Mouse (Mus musculus): ENCODE results near the gene Dnah2.

The Dnah2 gene

DNA sequence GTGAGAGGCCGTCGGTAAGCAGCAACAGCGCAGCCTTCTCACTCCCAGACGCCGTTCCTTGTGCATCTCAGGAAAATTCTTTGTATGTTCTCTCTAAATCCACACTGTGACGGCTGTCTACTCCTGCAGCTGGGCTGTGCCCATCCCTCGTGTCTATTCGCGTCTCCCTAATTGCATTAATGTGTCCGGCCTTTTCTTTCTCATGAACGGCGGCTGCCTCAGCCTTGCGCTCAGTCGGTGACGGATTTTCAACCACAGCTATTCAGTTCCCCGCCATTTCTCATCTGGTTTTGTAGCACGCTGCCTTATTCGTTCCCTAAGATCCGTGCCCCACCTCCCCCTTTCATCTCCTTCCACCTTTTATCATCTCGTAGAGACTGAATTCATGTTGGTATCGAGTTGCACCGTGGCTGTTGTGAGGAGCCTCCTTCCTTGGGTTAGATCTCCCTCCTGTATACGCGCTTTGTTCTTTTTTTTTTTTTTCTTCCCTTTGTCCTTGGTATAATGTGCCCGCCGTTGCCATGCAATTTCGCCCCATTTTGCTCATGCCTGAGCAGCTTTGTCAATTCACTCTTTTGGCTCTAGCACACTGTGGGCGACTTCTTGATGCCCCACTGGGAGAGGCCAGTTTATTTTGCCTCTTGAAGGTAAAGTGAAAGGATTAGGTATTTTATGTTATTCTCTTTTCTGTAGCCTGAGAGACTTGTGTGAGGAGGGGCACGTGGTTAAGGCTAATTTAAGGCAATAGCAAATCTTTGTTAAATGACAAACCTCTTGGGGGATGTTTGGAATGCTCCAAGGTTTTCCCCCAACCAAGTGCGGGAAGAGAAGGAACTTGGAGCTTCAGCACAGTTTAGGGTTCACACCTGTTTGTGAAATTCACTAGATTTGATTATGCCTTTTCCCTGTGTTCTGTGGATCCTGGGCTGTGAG is 21.5 kb downstream of the Dnah2 start:
- no peak for DNase-seq

DNA sequence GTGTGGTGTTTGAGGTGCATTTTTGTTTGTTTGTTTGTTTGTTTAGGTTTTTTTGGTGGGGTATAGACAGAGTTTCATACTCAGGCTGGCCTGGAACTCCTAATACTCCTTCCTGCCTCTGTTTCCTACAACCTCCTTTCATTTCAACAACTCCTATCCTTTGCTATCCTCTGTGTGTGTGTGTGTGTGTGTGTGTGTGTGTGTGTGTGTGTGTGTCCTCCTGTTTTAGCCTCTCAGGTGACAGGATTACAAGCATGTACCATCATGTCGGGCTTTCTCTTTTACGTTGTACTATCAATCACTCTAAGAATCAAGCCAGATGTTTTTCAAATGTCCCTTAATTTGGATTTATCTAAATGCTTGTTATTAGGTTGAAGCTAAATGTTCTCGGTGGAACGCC is 22.3 kb downstream of the Dnah2 start:
- no peak for DNase-seq

DNA sequence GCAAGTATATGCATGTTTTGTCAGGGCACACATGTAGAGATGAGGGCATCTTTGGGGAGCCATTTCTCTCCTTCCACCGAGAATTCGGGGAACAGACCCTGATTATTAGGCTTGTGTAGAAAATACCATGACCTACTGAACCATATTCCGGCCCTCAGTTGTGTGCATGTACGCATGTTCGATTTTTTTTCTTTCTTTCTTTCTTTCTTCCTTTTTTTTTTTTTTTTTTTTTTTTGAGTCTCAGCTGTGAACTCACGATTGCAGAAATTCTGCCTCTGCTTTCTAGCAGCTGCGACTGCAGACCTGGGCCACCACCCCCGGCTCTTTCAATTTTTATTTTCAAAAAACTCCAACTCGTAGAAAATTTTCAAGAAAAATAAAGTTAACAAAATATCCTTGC is 23.2 kb downstream of the Dnah2 start:
- DNase-seq, result no peak

DNA sequence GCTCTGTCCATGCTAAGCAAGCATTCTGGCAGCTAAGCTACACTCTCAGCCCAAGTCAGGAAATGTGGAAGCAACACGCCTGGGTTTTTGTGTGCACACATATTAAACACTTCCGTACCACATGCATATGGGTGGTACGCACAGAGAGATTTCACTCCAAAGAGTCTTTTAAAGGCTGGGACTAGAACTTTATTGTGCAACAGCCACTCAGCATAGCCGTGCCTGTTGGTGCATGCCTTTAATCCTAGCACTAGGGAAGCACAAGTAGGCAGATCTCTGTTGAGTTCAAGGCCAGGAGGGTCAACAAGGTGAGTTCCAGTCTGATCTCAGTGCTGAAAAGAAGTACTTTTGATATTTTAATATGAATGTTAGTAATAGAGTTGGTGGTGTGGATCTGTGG is 25.3 kb downstream of the Dnah2 start:
- no peak for DNase-seq

DNA sequence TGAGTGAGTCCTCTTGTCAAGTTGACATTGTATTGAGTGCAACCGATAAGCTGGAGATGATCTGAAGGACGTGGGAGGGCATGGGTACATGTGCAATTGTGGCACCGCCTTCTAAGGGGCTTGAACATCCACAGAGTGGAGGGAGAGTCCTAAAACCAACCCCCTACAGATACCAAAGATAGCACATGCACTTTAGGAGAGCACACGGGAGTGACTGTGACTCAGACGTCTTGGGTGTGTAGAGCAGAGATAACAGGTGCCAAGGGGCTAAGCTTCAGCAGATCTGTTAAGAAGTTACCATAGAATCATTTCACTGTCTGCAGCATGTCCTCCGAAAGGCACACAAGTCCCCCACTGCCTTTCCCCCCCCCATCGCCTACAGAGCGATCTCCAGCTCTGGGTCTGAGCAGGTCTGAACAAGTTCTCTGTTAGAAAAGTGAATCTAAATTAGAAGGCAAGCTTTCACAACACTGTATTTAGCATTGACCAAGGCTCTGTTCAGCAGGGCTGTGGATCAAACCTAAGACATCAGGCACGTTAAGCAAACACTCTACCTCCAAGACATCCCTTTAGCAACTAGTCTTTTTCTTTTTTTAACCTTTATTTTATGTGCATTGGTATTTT is 27.3 kb downstream of the Dnah2 start:
- no peak for DNase-seq

DNA sequence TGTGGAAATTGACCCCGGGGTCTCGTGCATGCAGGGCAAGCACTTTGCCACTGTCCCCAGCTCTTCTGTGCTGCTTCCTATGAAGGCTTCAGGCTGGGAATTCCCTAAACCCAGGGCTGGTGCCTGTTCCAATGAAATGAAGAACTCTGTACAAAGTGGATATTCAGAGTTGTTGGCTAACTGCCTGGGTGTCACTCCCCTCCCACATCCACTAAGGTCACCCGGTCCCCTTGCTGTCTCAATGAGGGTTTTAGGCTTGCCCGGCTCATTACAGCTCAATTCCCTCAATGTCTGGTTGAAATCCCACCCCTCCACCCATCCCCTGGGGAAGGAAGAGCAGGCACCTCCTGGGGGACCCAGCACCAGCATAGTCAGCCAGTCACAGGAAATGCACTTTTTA is 28.9 kb downstream of the Dnah2 start:
- peak; percentile 27 for DNase-seq

DNA sequence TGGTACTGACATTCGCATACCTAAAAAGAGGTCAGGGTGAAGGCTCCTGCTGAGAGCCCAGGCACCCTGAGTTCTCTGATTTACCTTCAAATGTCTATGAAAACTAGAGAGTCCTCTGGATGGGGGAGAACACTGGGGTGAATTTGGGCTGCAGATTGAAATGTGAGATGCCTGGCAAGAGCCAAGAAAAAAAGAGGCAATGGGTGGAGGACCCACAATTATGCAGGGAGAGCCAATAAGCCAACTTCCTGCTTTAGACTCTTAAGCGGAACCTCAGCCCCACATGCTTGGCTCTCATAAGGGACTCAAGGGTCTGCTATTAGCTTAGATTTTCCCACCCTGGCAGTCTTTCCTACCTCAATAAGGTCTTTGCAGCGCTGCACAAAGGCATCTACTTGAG is 32.2 kb downstream of the Dnah2 start:
- no peak for DNase-seq

DNA sequence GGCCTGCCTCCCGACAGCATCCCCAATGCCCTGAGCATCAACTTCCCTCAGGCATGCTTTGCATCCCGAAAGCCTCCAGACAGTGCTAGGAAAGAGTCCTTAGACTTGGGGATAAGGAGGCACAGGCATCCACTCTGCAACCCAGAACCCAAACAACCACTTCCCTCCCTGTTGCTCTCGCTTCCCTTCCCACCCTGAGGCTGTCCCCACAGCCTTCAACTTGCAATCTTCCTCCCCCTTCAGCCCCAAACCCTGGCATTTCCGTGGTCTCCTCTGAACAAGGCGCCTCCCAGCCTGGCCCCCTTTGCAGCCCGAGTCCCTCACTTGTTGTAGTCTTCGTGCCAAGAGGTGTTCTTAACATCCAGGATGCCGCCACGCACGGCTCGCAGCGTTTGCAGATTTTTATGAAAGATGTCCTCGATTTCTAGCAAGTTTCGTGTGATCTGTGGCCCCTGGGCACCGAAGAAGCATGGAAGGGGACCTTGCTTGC is 32.7 kb downstream of the Dnah2 start:
- no peak for DNase-seq

DNA sequence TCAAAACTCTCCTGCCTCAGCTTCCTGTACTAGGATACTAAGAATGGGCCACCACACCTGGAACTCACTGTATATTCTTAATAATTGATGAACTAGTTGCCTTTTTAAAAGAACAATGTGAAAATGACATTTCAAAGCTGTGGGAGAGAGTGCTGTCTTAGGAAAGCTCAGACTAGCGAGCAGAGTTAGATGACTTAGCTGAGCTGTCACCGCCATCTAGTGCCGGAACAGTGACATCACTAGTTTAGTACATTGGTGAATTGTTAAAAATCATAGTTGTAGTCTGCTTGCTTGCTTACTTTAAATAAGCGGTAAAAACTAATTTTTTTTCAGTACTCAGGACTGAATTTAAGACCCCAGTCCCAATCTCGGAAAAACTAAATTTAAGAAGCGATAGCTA is 35.1 kb downstream of the Dnah2 start:
- peak; percentile 79 for DNase-seq

DNA sequence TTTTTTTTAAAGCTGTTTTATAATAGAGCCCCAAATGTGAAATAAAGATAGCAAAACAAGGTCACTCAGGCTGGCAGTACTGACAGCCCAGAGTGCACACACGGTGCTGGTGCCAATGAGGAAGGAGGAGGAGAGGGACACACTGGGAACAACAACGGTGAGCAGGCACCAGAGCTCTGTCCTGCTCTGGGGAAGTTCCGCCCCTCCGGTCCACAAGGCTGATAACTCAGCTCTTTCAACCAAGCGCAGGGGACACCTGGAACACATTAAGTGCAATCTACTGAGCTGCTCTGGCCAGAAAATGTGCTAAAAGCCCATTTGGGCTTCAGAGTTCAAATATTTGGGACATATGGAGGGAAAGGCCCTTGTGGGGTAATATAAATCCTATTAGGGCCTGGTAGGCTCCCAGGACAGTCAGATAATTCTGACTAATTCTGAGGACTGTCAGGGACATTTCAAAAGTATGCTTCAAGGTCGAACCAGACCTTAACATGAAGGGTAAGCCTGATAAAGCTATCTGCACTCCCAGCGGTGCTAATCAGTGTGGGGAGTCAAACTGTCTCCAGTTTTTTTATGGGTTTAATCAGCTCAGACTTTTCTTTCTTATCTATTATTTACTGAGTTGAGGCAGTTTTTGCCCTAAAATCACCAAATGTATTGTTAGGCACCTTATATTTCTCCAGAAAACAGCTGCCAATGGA is 38.0 kb downstream of the Dnah2 start:
- DNase-seq, result no peak

DNA sequence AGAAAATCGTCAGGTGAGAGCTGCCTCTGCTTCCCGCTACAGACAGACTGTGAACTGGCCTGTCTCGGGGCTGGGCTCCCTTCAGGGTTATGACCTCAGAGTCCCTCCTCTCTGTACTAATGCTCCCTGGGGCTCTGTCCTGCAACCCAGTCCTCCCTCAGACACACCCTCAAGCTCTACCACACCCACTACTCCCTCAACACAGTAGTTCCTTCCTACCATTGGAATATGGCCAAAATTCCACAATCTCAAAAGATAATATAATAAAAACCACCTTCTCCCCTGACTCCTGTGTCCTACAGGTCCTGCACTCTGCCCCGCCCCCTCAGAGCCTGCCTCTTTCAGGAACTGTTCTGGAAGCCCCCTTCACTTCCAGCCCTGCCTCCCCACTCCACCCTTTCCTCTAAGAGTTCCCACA is 45.0 kb downstream of the Dnah2 start:
- peak; percentile 54 for DNase-seq

DNA sequence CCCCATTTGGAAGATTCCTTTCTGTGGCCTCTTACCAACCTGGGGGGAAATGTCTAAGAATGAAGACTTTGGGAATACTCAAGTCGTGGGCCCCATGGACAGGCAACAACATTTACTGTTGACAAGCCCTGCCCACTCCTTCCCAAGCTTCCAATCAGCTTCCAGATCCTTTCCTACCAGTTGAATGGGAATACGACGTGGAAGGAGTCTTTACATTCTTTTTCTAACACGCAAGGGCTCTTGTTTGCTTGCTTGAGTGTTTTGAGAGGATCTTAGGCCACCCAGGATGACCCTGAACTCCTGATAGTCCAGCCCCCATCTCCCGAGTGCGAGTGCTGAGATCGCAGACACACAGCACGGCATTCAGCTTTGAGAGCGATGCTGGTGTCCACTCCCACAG is 47.4 kb downstream of the Dnah2 start:
- DNase-seq, result no peak

DNA sequence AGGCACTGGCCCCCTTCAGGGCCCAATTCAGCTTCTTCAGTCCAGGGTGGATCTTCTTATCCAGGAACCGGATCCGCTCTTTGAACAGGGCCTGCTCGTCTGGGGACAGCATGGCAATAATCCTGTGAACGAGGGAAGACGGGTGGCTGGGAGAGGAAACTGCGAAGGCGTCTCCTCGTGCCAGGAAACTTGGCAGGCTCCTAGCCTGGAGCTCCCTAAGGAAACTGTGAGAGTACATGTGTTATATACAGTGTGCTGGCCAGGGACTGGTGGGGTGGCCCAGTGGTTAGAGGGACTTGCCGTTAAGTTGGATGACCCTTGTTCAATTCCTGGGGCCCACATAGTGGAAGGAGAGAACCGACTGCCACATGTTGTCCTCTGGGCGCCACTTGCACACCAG is 49.8 kb downstream of the Dnah2 start:
- no peak for DNase-seq

DNA sequence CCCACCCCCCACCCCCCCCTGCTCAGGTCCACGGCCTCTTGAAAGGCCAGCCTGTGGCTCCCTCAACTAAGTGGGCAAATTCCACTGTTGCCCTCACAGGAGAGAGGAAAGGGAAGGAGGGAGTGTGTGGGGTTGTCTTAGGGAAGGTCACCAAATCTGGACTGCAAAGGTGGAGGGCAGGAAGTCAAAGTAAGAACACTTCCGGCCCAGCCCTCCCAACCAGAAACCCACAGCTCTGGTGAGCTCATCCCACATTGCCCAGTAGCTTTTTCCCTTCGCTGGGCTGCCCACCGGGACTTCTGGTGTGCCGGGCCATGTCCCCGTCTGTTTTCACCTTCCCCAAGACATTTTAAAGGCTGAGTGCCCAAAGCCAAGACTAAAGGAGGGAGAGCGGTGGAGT is 57.2 kb downstream of the Dnah2 start:
- no peak for DNase-seq

DNA sequence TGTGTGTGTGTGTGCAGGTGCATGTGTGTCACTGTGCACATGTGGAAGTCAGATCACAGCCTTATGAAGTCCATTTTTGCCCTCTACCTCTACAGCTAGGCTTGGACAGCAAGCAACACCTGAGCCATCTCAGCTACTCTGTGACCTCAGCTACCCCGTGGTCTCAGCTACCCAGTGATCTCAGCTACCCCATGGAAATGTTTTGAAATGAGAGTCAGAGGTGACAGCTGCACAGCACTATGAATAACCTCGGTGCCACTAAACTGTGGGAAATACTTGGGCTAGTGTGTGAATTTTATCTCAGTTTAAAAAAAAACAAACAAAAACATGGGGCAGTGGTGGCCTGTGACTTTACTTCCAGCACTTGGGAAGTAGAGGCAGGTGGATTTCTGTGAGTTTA is 58.0 kb downstream of the Dnah2 start:
- no peak for DNase-seq

DNA sequence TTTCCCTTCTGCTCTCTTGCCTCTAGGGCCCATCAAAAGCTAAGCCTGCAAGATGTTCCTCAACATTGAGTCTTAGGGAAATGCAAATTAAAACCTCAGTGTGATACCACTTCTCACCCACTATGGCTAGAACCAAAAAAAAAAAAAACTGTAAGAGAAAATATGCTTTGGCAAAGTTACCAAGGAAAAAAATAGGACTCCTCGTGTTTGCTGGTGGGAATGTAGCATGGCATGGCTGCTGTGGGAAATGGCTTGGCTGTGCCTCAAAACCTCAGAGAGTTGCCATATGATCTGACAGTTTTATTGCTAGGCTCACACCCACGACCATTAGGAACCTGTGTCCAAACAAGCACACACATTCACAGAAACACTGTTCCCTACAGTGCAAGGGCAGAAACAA is 61.4 kb downstream of the Dnah2 start:
- DNase-seq, result no peak

DNA sequence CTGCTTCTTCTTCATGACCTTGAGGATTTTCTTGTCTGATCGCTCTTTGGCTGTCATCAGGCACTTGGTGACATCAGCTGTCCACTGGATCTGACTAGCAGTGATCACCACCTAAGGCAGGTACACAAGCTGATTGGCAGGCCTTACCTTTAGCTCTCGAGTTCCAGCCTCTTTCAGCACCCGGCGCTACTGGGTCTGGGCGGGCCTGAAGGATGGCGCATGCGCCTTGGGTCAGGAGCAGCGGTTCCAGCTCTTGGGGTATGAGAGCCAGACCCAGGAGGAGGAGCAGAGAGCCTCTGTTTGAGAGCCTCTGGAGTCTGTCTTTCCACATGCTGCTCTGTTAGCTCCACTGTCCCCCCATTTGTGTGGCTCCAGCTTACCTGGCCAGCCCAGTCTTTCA is 71.3 kb downstream of the Dnah2 start:
- DNase-seq, result no peak

DNA sequence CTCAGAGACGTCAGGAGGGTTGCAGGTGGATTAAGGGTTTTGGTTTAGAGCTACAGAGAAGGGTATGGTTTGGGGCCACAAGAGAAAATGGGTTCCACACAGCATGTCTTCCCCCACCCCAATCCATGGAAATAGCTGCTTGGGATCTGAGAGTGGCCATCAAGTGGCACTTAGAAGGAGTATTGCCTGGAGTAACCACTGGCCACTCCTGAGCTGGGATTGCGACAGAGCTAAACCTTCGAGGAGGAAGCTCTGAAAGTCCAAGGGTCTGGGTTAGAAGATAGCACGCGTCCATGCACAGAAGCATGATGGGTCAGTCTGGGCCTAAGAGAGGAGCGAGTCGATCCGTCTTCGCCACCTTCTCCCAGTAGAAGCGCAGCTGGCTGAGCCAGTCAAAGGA is 72.1 kb downstream of the Dnah2 start:
- no peak for DNase-seq

DNA sequence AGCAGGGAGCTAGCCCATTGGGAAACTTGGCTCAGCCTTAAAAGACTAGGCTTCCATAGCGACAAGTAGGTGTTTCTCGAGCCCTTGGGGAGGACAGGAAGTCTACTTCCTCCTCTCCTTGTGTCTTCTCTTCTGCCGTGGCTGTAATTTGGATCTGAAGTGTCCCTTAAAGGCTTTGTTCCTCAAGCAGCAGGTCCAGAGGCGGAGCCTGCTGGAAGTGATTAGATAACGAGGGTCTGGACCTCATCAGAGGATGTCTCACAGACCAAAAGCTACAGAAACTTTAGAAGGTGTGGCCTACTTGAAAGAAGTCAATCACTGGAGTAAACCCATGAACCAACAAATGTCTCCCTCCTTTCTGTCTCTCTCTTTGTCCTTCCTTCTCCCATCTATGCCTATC is 74.2 kb downstream of the Dnah2 start:
- no peak for DNase-seq

DNA sequence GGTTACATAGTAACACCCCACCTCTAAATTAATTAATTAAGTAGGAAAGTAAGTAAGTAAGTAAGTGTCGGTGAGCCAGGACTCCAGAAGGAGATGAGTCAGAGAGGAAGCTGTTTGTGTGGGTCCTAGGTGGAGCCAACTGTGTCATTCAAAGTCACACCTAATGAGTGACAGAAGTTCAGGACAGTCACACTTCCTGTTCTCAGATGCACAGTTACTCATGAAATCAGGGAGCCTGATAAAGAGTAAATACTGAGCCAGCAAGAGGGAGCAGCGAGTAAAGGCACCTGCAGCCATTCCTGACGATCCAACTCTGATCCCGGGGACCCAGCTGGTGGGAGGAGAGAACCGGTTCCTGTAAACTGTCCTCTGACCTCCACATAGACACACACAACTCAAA is 76.2 kb downstream of the Dnah2 start:
- DNase-seq, result no peak

DNA sequence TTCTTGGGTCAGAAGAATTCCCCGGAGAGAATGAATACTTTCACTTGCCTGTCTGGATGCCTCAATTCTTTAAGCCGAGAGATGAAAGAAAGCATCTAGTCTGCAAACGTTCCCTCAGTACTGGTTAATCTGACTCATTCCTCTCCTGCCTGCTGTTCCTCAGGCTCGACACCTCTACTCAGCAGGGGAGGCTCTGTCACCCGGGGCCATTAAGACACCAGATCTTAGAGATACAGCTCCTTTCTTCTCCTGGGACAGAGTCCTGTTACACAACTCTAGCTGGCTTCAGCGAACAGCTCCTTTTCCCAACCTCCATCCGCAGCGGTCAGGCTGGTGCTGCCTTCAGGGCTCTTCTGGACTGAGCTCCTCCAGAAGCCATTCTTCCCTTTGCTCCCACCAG is 77.4 kb downstream of the Dnah2 start:
- no peak for DNase-seq

DNA sequence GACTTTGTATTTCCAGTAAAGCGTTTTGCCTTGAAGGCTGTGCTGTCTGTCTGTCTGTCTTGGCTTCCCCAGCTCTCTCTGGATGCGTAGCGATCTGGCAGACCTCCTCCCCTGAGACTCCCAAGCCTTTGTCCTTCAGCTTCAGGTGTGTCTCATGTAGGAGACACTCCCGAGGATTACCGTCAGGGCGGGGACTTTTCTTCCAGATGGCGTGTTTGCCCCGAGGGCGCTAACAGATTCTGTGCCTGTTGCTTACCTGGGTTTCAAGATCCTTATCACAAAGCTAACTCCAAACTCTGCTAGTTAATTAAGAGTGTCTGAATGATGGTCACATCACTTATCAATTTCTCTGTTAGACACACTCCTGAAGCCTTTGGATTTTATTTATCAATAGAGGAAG is 79.6 kb downstream of the Dnah2 start:
- DNase-seq, result no peak

DNA sequence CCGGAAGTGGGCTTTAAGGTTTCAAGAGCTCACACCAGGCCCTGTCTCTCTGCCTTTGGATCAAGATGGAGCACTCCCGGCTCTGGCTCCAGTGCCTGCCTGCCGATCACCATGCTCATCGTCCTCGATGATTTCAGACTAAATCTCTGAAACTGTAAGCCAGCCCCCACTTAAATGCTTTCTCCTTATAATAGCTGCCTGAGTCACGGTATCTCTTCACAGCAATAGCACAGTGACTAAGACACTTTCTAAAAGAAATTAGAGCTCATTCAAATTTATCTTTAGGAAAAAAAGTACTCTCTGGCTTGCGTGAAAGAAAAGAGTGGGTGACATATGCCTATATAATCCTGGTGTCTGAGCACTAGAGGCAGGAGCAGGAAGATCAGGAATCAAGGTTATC is 84.9 kb downstream of the Dnah2 start:
- no peak for DNase-seq

DNA sequence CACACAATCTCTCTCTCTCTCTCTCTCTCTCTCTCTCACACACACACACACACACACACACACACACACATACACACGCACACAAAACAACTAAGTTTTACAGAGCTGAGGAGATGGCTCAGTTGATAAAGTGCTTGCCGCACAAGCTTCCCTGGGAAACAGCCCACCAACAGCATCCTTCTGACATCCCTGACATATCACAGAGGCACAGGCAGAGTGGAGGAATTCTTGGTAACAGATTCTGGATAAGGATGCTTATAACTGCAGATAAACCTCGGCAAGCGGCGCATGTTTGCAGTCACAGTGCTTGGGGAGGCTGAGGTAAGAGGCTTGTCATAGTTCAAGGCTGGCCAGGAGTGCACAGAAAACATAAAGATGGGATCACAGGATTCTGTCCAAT is 87.3 kb downstream of the Dnah2 start:
- no peak for DNase-seq

All from kidney, postnatal 10 days (tissue).